Mouse (Mus musculus) midbrain, embryonic 16.5 days (tissue): ENCODE measurements around the gene Ttc29. TPM values are rescaled to one million over a fixed set of nuclear protein-coding genes. Genes with fewer than 3 reads are reported as not detected.

ENCODE experiments used
- ATAC-seq: fragments of 200-750 bp; cut with Nextera tagmentation; 2 replicates; pipeline ENCODE4 v1.8.0; 2017; ENCODE audit warnings: moderate TSS enrichment
- H3K27ac ChIP-seq: fragments of 300-500 bp; sonication (generic); 2 replicates; pipeline ENCODE4 v1.5.1; 2014; ENCODE audit warnings: mild to moderate bottlenecking, low read length, mixed read lengths
- H3K27me3 ChIP-seq: fragments of 300-500 bp; sonication (generic); 2 replicates; pipeline ENCODE4 v1.6.1; 2014; ENCODE audit warnings: low read depth, low read length, mixed read lengths; ENCODE audit not compliant: control insufficient read depth, insufficient read depth
- H3K36me3 ChIP-seq: fragments of 300-500 bp; sonication (generic); 2 replicates; pipeline ENCODE4 v1.6.1; 2014; ENCODE audit warnings: mild to moderate bottlenecking, low read length, moderate library complexity, mixed read lengths; ENCODE audit not compliant: control insufficient read depth, insufficient read depth
- H3K4me1 ChIP-seq: fragments of 300-500 bp; sonication (generic); 2 replicates; pipeline ENCODE4 v1.6.1; 2014; ENCODE audit warnings: mild to moderate bottlenecking, low read length, mixed read lengths; ENCODE audit not compliant: control insufficient read depth, insufficient read depth
- H3K4me2 ChIP-seq: fragments of 300-500 bp; sonication (generic); 2 replicates; pipeline ENCODE4 v1.6.1; 2014; ENCODE audit warnings: mild to moderate bottlenecking, low read length, mixed read lengths
- H3K4me3 ChIP-seq: fragments of 300-500 bp; sonication (generic); 2 replicates; pipeline ENCODE4 v1.5.1; 2014; ENCODE audit warnings: low read depth, mild to moderate bottlenecking, low read length, moderate library complexity, mixed read lengths
- H3K9ac ChIP-seq: fragments of 300-500 bp; sonication (generic); 2 replicates; pipeline ENCODE4 v1.6.1; 2014; ENCODE audit warnings: low read depth, low read length, mixed read lengths
- H3K9me3 ChIP-seq: fragments of 300-500 bp; sonication (generic); replicated peaks from 2 replicates; pipeline ENCODE4 v1.6.1; 2014; ENCODE audit warnings: mild to moderate bottlenecking, low read length, mixed read lengths; ENCODE audit not compliant: control insufficient read depth, poor library complexity, severe bottlenecking
- WGBS: fragments of 180-500 bp; shearing (Covaris S2); extraction: QIAGEN DNeasy Blood & Tissue Kit; methylation state at CpG from one replicate; pipeline ENCODE4 v1.1.7; 2014; 5-methylcytosine and 5-hydroxymethylcytosine counted together
- polyA plus RNA-seq: library from polyadenylated mRNA; unstranded; fragments of >200 nt; fragmentation: Nextera tagmentation; extraction: Ambion mirVana; gene quantifications from 2 replicates; pipeline ENCODE4 v1.2.1, GENCODE M21; 2015

Gene Ttc29
- polyA plus RNA-seq, 1 experiment from 2014 or later, result 1.2 TPM

DNA sequence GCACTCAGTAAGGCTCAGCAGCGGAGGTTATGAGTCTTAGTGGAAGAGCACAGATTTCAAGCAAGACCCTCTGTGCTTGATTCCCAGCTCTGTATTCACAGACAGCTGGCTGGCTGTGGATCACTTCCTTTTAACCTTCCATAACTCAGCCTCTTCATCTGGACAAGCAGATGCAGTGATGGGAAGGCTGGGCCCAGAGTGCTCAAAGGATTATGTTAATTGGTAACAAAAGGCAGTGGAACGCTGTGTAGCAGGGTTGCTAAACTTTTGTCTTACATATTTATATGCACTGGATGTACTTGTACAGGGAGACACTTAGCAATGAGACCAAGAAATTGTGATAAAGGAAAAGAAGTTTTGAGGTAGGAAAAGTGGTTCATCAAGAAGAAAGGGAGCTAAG, 17.6 kb downstream of the Ttc29 start:
- H3K4me2 ChIP-seq, result no peak overlapping the region
- no peak overlapping the region for H3K27ac ChIP-seq
- H3K27me3 ChIP-seq, result no peaks in the 10 kb centered on the region
- no peak for ATAC-seq
- H3K4me1 ChIP-seq, result peaks cover 11% of the 10 kb centered on the region
- no peaks in the 10 kb centered on the region for H3K36me3 ChIP-seq
- no peaks in the 10 kb centered on the region for H3K9me3 ChIP-seq
- 35% methylated on average over 2 of the region's 2 CpGs for WGBS
- H3K9ac ChIP-seq, result no peak overlapping the region
- H3K4me3 ChIP-seq, result no peak overlapping the region

DNA sequence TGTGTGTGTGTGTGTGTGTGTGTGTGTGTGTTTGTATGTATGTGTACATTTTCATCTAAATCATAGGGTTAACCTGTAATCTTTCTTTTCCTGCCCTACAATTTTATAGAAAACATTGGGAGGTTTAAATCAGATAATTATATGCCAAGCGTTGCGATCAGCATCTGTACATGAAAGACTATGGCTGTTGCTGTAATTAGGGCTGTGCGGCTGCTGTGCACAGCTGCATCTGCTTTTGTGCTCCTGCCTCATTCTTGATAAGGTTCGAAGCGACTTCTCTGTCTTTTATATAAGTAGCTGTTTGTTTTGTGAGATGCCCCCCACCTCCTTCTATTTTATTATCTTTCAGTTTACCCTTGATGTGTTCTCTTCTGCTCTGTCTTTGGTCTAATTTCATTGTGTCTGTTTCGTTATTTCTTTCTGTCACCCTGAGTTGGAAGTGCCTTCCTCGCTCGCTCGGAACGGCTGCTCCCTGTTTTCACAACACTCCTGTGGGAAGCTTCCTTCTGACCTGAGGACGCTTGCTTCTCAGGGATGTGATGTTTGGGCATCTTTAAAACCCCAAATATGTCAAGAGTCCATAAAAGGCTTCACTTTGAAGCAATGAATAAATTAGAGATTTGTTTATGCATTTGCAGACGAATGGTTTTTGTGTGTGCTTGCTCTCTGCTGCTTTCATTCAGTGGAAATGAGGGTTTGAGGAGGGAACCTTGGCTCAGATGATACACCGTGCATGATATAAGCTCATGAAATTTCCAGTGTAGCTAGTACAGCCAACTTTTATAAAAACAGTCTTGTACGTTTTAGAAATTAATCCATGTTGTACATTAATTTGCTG, 20.0 kb downstream of the Ttc29 start:
- Histone ChIP-seq H3K9ac (no peak overlapping the region), H3K4me1 (peaks cover 11% of the 10 kb centered on the region), H3K27me3 (no peaks in the 10 kb centered on the region), H3K9me3 (no peaks in the 10 kb centered on the region), H3K36me3 (no peaks in the 10 kb centered on the region), H3K4me2 (peak overlapping the region; percentile 47), H3K27ac (peak overlapping the region; percentile 28; the same call in 1 of the 2 replicates), H3K4me3 (peak overlapping the region; percentile 22; the same call in 1 of the 2 replicates)
- WGBS, result 26% methylated on average over 14 of the region's 14 CpGs
- no peak for ATAC-seq

- Histone ChIP-seq H3K4me2 (peak overlapping the region; percentile 47; the same call in 1 of the 2 replicates), H3K4me3 (no peak overlapping the region)
Observed at GRCm38 (mm10) chr8:78233708-78234201, 20.7 kb downstream of the Ttc29 start.

GRCm38 (mm10) chr8:78237972-78238675, 25.0 kb downstream of the Ttc29 start:
- Histone ChIP-seq H3K9me3 (no peaks in the 10 kb centered on the region), H3K36me3 (no peaks in the 10 kb centered on the region), H3K27ac (no peak overlapping the region), H3K4me3 (no peak overlapping the region), H3K9ac (no peak overlapping the region), H3K4me2 (no peak overlapping the region), H3K27me3 (no peaks in the 10 kb centered on the region), H3K4me1 (peaks cover 8% of the 10 kb centered on the region)
- no peak for ATAC-seq
- WGBS, result 61% methylated on average over 6 of the region's 6 CpGs

More at GRCm38 (mm10) chr8:78233708-78234201, 20.7 kb downstream of the Ttc29 start:
- H3K9ac ChIP-seq, result no peak overlapping the region
- H3K27ac ChIP-seq, result peak overlapping the region; percentile 28; the same call in 1 of the 2 replicates
- H3K27me3 ChIP-seq, result no peaks in the 10 kb centered on the region
- H3K36me3 ChIP-seq, result no peaks in the 10 kb centered on the region
- WGBS, result 61% methylated on average over 7 of the region's 7 CpGs
- peaks cover 11% of the 10 kb centered on the region for H3K4me1 ChIP-seq
- H3K9me3 ChIP-seq, result no peaks in the 10 kb centered on the region
- ATAC-seq, result no peak

GRCm38 (mm10) chr8:78251115-78251514, 38.0 kb downstream of the Ttc29 start:
- no peaks in the 10 kb centered on the region for H3K36me3 ChIP-seq
- ATAC-seq, result no peak
- H3K4me3 ChIP-seq, result no peak overlapping the region
- H3K4me1 ChIP-seq, result no peaks in the 10 kb centered on the region
- WGBS, result 21% methylated on average over 3 of the region's 3 CpGs
- no peaks in the 10 kb centered on the region for H3K9me3 ChIP-seq
- H3K27ac ChIP-seq, result no peak overlapping the region
- H3K9ac ChIP-seq, result no peak overlapping the region
- H3K27me3 ChIP-seq, result no peaks in the 10 kb centered on the region
- no peak overlapping the region for H3K4me2 ChIP-seq

GRCm38 (mm10) chr8:78254374-78254773, 41.3 kb downstream of the Ttc29 start:
- Histone ChIP-seq H3K9me3 (no peaks in the 10 kb centered on the region), H3K9ac (no peak overlapping the region), H3K4me3 (no peak overlapping the region), H3K4me1 (no peaks in the 10 kb centered on the region), H3K27ac (no peak overlapping the region), H3K4me2 (no peak overlapping the region), H3K36me3 (no peaks in the 10 kb centered on the region), H3K27me3 (no peaks in the 10 kb centered on the region)
- no peak for ATAC-seq
- 70% methylated on average over 4 of the region's 4 CpGs for WGBS

DNA sequence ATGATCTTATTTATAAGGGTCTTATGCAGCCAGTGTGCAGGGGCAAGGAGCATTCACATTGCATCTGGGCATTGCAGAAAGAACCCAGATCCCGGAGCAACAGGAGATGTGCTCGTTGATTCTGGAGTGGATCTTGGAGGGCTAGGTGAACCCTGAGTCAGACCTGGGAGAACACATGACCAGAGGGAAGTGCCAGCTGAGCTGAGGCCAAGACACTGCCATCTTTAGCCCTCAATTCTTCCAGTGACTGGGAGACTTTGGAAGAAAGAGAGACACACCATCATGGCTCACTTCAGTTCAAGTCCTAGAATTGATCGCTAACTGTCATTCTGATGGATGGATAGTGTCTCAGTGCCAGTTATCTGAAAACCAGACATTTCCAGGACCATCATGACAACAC, 41.9 kb downstream of the Ttc29 start:
- Histone ChIP-seq H3K4me3 (no peak overlapping the region), H3K27ac (no peak overlapping the region), H3K27me3 (no peaks in the 10 kb centered on the region), H3K4me2 (no peak overlapping the region), H3K9me3 (no peaks in the 10 kb centered on the region), H3K4me1 (no peaks in the 10 kb centered on the region), H3K36me3 (no peaks in the 10 kb centered on the region), H3K9ac (no peak overlapping the region)
- 85% methylated on average over 3 of the region's 3 CpGs for WGBS
- no peak for ATAC-seq

DNA sequence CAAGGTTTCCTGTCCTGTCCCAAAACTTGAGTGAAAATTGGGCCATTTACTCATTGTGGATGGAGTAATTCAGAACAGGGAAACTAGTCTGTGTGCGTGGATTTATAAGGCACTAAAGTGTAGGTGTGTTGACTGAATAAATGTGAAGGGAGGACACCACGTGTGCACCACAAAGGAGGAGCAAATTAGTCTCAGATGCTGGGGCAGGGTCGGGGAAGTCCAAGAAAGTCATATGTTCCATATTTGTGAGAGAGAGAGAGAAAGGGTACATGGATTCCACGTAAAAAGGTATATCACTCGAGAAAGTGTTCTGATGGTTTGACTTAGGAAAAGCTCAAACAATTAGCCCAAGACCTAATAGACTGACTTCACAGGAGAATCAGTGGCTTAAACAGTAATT, 52.4 kb downstream of the Ttc29 start:
- Histone ChIP-seq H3K4me1 (peaks cover 7% of the 10 kb centered on the region), H3K27me3 (no peaks in the 10 kb centered on the region), H3K27ac (no peak overlapping the region), H3K4me2 (no peak overlapping the region), H3K9ac (no peak overlapping the region), H3K4me3 (no peak overlapping the region), H3K36me3 (no peaks in the 10 kb centered on the region), H3K9me3 (no peaks in the 10 kb centered on the region)
- no peak for ATAC-seq
- 86% methylated on average over 5 of the region's 5 CpGs for WGBS

- 46% methylated on average over 3 of the region's 3 CpGs for WGBS
- H3K4me3 ChIP-seq, result no peak overlapping the region
- no peak for ATAC-seq
- H3K27me3 ChIP-seq, result no peaks in the 10 kb centered on the region
- no peak overlapping the region for H3K9ac ChIP-seq
- H3K36me3 ChIP-seq, result no peaks in the 10 kb centered on the region
- H3K4me2 ChIP-seq, result no peak overlapping the region
- peaks cover 7% of the 10 kb centered on the region for H3K4me1 ChIP-seq
- H3K27ac ChIP-seq, result no peak overlapping the region
- H3K9me3 ChIP-seq, result no peaks in the 10 kb centered on the region
Observed at GRCm38 (mm10) chr8:78266231-78266630, 53.1 kb downstream of the Ttc29 start.
